Mouse (Mus musculus) gastrocnemius, adult 18-20 months (tissue): ENCODE results near the gene Podn. TPM values are rescaled to one million over a fixed set of nuclear protein-coding genes. Genes with fewer than 3 reads are reported as not detected.

Experiments
- DNase-seq: peaks from one replicate; pipeline ENCODE4 v3.0.0; 2021; ENCODE audit warnings: low spot score
- total RNA-seq, 2 experiments: library from RNA; stranded (reverse); gene quantifications; 2 replicates each; pipeline ENCODE4 v1.2.3; 2021

Gene Podn
- total RNA-seq, 2 experiments from 2014 or later = 8.0 to 9.5 TPM

- no peak for DNase-seq
Measured at GRCm38 (mm10) chr4:108045136-108046107, 50.8 kb downstream of the Podn start.

GRCm38 (mm10) chr4:108037027-108037426, 59.2 kb downstream of the Podn start:
- DNase-seq = peak; percentile 49

GRCm38 (mm10) chr4:108033041-108033764, 63.0 kb downstream of the Podn start:
- DNase-seq = peak; percentile 44

- DNase-seq = peak; percentile 42
Measured at GRCm38 (mm10) chr4:108032352-108032849, 63.8 kb downstream of the Podn start.

- peak; percentile 59 for DNase-seq
Measured at GRCm38 (mm10) chr4:108031502-108032351, 64.5 kb downstream of the Podn start.

- no peak for DNase-seq
Measured at GRCm38 (mm10) chr4:108030888-108031501, 65.2 kb downstream of the Podn start.

GRCm38 (mm10) chr4:108026193-108026592, 70.1 kb downstream of the Podn start:
- no peak for DNase-seq

- DNase-seq = no peak
Measured at GRCm38 (mm10) chr4:108025269-108025668, 71.0 kb downstream of the Podn start.

GRCm38 (mm10) chr4:108024641-108025040, 71.6 kb downstream of the Podn start:
- peak; percentile 76 for DNase-seq

GRCm38 (mm10) chr4:108023186-108023585, 73.1 kb downstream of the Podn start:
- DNase-seq = no peak

- no peak for DNase-seq
Measured at GRCm38 (mm10) chr4:108020178-108020577, 76.1 kb downstream of the Podn start.

- peak; percentile 19 for DNase-seq
Measured at GRCm38 (mm10) chr4:108018961-108019921, 77.0 kb downstream of the Podn start.

- DNase-seq = no peak
Measured at GRCm38 (mm10) chr4:108018241-108018923, 77.9 kb downstream of the Podn start.

- no peak for DNase-seq
Measured at GRCm38 (mm10) chr4:108017839-108018238, 78.4 kb downstream of the Podn start.

GRCm38 (mm10) chr4:108016321-108016720, 79.9 kb downstream of the Podn start:
- peak; percentile 23 for DNase-seq

- DNase-seq = peak; percentile 77
Measured at GRCm38 (mm10) chr4:108015067-108015765, 81.0 kb downstream of the Podn start.

GRCm38 (mm10) chr4:108014466-108014865, 81.8 kb downstream of the Podn start:
- DNase-seq = no peak

- no peak for DNase-seq
Measured at GRCm38 (mm10) chr4:108008541-108008940, 87.7 kb downstream of the Podn start.
